Mouse (Mus musculus) liver, embryonic 16.5 days (tissue): ENCODE data around the gene Vps54. TPM values are rescaled to one million over a fixed set of nuclear protein-coding genes. Genes with fewer than 3 reads are reported as not detected.

Experiments
- ATAC-seq: fragments of 200-750 bp; cut with Nextera tagmentation; 2 replicates; pipeline ENCODE4 v1.8.0; 2017; ENCODE audit warnings: low read depth, mild to moderate bottlenecking, moderate number of reproducible peaks, moderate library complexity
- H3K27ac ChIP-seq: fragments of 300-500 bp; sonication (generic); 2 replicates; pipeline ENCODE4 v1.5.1; 2014; ENCODE audit warnings: mild to moderate bottlenecking, low read length
- H3K27me3 ChIP-seq: fragments of 300-500 bp; sonication (generic); 2 replicates; pipeline ENCODE4 v1.6.1; 2014; ENCODE audit warnings: low read depth, low read length, mixed read lengths; ENCODE audit not compliant: control insufficient read depth, insufficient read depth
- H3K36me3 ChIP-seq: fragments of 300-500 bp; sonication (generic); 2 replicates; pipeline ENCODE4 v1.6.1; 2014; ENCODE audit warnings: mild to moderate bottlenecking; ENCODE audit not compliant: control insufficient read depth, insufficient read depth
- H3K4me1 ChIP-seq: fragments of 300-500 bp; sonication (generic); 2 replicates; pipeline ENCODE4 v1.6.1; 2014; ENCODE audit warnings: low read depth, low read length, mixed read lengths; ENCODE audit not compliant: control insufficient read depth
- H3K4me2 ChIP-seq: fragments of 300-500 bp; sonication (generic); 2 replicates; pipeline ENCODE4 v1.6.1; 2014; ENCODE audit warnings: low read depth, low read length, mixed read lengths
- H3K4me3 ChIP-seq: fragments of 300-500 bp; sonication (generic); 2 replicates; pipeline ENCODE4 v1.5.1; 2014; ENCODE audit warnings: low read depth, mild to moderate bottlenecking, low read length
- H3K9ac ChIP-seq: fragments of 300-500 bp; sonication (generic); 2 replicates; pipeline ENCODE4 v1.6.1; 2014; ENCODE audit warnings: low read depth, low read length
- H3K9me3 ChIP-seq: fragments of 300-500 bp; sonication (generic); replicated peaks from 2 replicates; pipeline ENCODE4 v1.6.1; 2016; ENCODE audit warnings: low read length; ENCODE audit not compliant: control insufficient read depth
- WGBS: fragments of 180-500 bp; shearing (Covaris S2); extraction: QIAGEN DNeasy Blood & Tissue Kit; methylation state at CpG from one replicate; pipeline ENCODE4 v1.1.7; 2014; ENCODE audit not compliant: insufficient replicate concordance; 5-methylcytosine and 5-hydroxymethylcytosine counted together
- microRNA counts: library from miRNA; unstranded; fragments of <30 nt; microRNA quantifications from one replicate; lab custom pipeline; 2016
- microRNA-seq: library from miRNA; unstranded; fragments of <30 nt; microRNA quantifications from one replicate; pipeline ENCODE4, GENCODE M21; 2016
- polyA plus RNA-seq: library from polyadenylated mRNA; unstranded; fragments of >200 nt; fragmentation: Nextera tagmentation; extraction: Ambion mirVana; gene quantifications from 2 replicates; pipeline ENCODE4 v1.2.1, GENCODE M21; 2015

Vps54 gene
- polyA plus RNA-seq, 1 experiment from 2014 or later = 2.9 TPM

DNA sequence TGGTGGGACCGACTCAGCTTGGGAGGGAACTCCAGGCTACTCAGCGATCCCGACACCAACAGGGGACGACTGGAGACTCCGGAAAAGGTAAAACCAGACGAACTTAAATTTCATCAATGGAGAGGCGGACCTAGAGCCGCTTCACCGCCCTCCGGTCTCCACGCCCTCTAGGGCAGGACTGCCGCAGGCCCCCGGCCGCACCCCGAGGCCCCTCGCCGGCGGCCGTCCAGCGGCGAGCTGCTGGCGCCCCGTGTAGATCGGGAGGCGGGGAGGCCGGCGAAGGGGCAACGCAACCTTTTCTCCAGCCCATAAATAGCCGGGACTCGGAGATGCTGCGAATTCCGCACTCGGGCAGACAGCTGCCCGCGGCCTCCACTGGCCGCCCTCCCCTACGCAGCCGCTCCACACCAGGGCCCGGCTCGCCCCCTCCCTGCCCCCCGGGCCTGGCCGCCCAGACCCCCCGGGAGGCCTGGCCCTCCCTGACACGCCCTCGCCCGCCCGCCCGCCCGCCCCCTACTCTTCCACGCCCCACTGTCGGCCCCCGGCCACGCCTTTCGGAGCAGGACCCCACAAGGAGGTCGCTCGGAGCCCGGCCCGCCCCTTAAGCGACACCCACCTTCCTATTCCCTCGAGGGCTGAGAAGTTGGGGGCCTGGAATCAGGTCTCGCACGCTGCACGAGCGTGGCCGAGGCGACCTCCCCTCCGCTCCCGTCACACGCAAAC is 131.5 kb downstream of the Vps54 start:
- Histone ChIP-seq H3K36me3 (no peaks in the 10 kb centered on the region), H3K4me3 (peak overlapping the region; percentile 84), H3K4me1 (peaks cover 7% of the 10 kb centered on the region), H3K27ac (peak overlapping the region; percentile 89), H3K27me3 (no peaks in the 10 kb centered on the region; the same call in 1 of the 2 replicates), H3K9ac (peak overlapping the region; percentile 82), H3K9me3 (no peaks in the 10 kb centered on the region), H3K4me2 (peak overlapping the region; percentile 91)
- ATAC-seq = peak; percentile 80
- under 1% methylated on average over 56 of the region's 69 CpGs for WGBS

MicroRNAs encoded within 50 kb of the gene (microRNA counts, 519-probe panel; counts per million panel counts)
- microRNA mmu-miR-1933-3p (lab: Ali Mortazavi, UCI) (1,957 counts per million, percentile 25 among the panel's probes with 10 or more counts), microRNA mmu-miR-1933-5p (lab: Ali Mortazavi, UCI) (594 counts per million, percentile 2 among the panel's probes with 10 or more counts)

Small RNA genes lying within 50 kb of the gene (microRNA-seq; reads per million reads assigned to microRNA genes)
- 1.2 reads per million for gene Mir1933

Other genes starting within 250 kb of the Vps54 start
- 9.4 and 9.6 TPM in 2 replicates for gene Peli1, start 148.0 kb upstream of the Vps54 start, polyA plus RNA-seq
- gene Ugp2, start 131.9 kb downstream of the Vps54 start, polyA plus RNA-seq = 70.8 and 80.5 TPM in 2 replicates